Mouse (Mus musculus) heart, embryonic 13.5 days (tissue): ENCODE measurements at regions not wholly inside any gene's neighbourhood (a gene's known extent, or its start where the extent isn't known, plus 50 kb on each side); places are given as distances from the start of the nearest gene placed in this dataset.

ENCODE experiments used
- ATAC-seq: fragments of 200-750 bp; cut with Nextera tagmentation; 2 replicates; pipeline ENCODE4 v1.8.0; 2017; ENCODE audit warnings: moderate TSS enrichment; ENCODE audit not compliant: insufficient number of reproducible peaks, low FRiP score, low TSS enrichment; ENCODE audit errors: extremely low read depth
- H3K27ac ChIP-seq: fragments of 300-500 bp; sonication (generic); replicated peaks from 2 replicates; pipeline ENCODE4 v1.5.1; 2015; ENCODE audit warnings: moderate library complexity, mild to moderate bottlenecking, inconsistent platforms
- H3K27me3 ChIP-seq: fragments of 300-500 bp; sonication (generic); replicated peaks from 2 replicates; pipeline ENCODE4 v1.6.1; 2015; ENCODE audit warnings: mild to moderate bottlenecking, inconsistent platforms
- H3K36me3 ChIP-seq: fragments of 300-500 bp; sonication (generic); 2 replicates; pipeline ENCODE4 v1.6.1; 2015; ENCODE audit warnings: mild to moderate bottlenecking, inconsistent platforms
- H3K4me1 ChIP-seq: fragments of 300-500 bp; sonication (generic); 2 replicates; pipeline ENCODE4 v1.6.1; 2015; ENCODE audit warnings: inconsistent platforms
- H3K4me2 ChIP-seq: fragments of 300-500 bp; sonication (generic); 2 replicates; pipeline ENCODE4 v1.6.1; 2015; ENCODE audit warnings: inconsistent platforms, mild to moderate bottlenecking, moderate library complexity
- H3K4me3 ChIP-seq: fragments of 300-500 bp; sonication (generic); 2 replicates; pipeline ENCODE4 v1.5.1; 2015; ENCODE audit warnings: moderate library complexity, mild to moderate bottlenecking, inconsistent platforms
- H3K9ac ChIP-seq: fragments of 300-500 bp; sonication (generic); 2 replicates; pipeline ENCODE4 v1.6.1; 2015; ENCODE audit warnings: inconsistent platforms, mild to moderate bottlenecking, moderate library complexity
- H3K9me3 ChIP-seq: fragments of 300-500 bp; sonication (generic); 2 replicates; pipeline ENCODE4 v1.6.1; 2016; ENCODE audit warnings: inconsistent platforms
- WGBS: fragments of 180-500 bp; shearing (Covaris S2); methylation state at CpG from one replicate; pipeline ENCODE4 v1.1.7; 2015; ENCODE audit warnings: mixed read lengths; 5-methylcytosine and 5-hydroxymethylcytosine counted together

DNA sequence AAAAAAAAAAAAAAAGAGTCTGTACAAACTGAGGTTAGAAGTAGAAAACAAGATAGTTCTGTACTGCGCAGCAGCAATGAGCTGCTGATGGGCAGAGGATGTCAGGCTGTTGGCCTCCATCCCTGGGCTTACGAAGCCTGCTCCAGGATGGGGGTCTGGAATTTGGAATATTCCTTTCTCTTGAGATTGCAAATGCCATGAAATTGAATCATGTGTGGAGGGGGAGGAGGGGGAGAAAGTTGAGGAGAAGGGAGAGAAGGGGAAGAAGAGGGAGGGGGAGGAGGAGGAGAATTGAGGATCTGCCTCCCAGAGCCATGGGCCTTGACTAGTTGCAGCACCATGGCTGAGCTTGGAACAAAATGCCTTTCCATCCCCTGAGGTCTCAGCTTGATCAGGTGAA is 87.6 kb upstream of the 2610301B20Rik start:
- H3K9ac ChIP-seq, result no peak overlapping the region
- H3K27me3 ChIP-seq, result no peaks in the 10 kb centered on the region
- H3K4me3 ChIP-seq, result no peak overlapping the region
- no peaks in the 10 kb centered on the region for H3K36me3 ChIP-seq
- no peak for ATAC-seq
- H3K27ac ChIP-seq, result no peak overlapping the region
- WGBS, result 65% methylated on average over 2 of the region's 2 CpGs
- H3K9me3 ChIP-seq, result no peaks in the 10 kb centered on the region
- no peaks in the 10 kb centered on the region; the same call in 1 of the 2 replicates for H3K4me1 ChIP-seq
- no peak overlapping the region for H3K4me2 ChIP-seq

DNA sequence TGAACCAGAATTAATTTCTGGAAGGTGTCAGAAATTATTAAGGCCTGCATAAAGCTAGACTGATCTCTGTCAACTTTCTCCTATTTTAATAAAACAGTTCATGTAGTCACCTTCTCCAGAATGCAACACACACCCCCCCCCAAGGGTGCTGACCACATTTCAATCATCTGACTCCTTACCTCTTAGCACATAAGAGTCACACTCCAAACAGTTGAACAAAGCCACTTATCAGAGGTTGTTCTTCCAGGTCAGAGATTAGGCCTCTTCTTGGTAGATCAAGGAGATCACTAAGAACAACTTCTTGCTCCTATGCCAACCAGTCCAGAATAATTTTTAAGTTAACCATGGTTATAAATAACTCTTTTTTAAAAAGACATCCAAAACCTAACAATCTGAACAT is 86.0 kb upstream of the 2610301B20Rik start:
- Histone ChIP-seq H3K27me3 (no peaks in the 10 kb centered on the region), H3K9me3 (no peaks in the 10 kb centered on the region), H3K4me2 (no peak overlapping the region), H3K4me3 (no peak overlapping the region), H3K9ac (no peak overlapping the region), H3K36me3 (no peaks in the 10 kb centered on the region), H3K27ac (no peak overlapping the region), H3K4me1 (peaks cover 9% of the 10 kb centered on the region; the same call in 1 of the 2 replicates)
- no peak for ATAC-seq

DNA sequence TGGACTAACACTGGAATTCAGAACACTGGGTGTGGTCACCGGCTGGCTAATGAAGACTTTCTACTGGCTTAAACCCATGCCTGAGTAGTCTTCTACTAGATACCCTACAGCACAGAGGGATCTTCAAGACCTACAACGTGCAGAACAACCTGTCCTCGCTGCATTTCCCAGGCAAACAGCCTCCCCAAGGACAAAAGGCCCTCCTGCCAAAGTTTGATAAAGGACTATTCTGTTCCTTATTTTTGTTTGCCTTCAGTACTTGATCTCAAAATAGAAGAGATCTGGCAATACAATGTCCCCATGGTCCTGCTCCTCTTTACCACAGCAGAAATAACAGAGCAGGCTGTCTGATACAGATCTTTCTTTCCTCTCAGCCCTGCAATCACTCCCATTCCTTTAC is 85.2 kb upstream of the 2610301B20Rik start:
- no peaks in the 10 kb centered on the region for H3K27me3 ChIP-seq
- WGBS, result 66% methylated on average over 3 of the region's 3 CpGs

DNA sequence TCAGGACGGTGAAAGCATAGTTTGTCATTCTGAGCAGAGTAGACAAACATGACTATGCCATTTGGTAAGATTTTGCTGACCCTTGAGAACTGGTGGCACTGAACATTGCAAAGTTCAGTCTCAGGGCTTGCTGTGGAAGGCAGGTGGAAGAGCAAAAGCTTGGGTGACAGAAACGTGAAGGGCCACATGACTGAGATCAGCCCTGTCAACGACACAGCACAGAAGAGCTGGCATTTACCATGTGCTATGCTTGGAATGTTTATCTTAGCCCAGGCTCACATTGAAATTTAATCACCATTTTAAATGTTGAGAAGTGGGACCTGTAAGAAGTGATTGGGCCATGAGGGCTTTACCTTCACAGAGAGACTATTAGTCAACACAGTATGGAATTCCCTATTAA is 81.7 kb upstream of the 2610301B20Rik start:
- Histone ChIP-seq H3K9ac (no peak overlapping the region), H3K4me2 (no peak overlapping the region), H3K4me3 (no peak overlapping the region), H3K9me3 (no peaks in the 10 kb centered on the region), H3K27ac (no peak overlapping the region), H3K27me3 (no peaks in the 10 kb centered on the region), H3K4me1 (peaks cover 9% of the 10 kb centered on the region; the same call in 1 of the 2 replicates), H3K36me3 (no peaks in the 10 kb centered on the region)
- no peak for ATAC-seq
- 47% methylated on average over 3 of the region's 3 CpGs for WGBS

More for the DNA sequence above, 85.2 kb upstream of the 2610301B20Rik start:
- Histone ChIP-seq H3K9ac (no peak overlapping the region), H3K27ac (no peak overlapping the region), H3K9me3 (no peaks in the 10 kb centered on the region), H3K4me1 (peaks cover 9% of the 10 kb centered on the region; the same call in 1 of the 2 replicates), H3K36me3 (no peaks in the 10 kb centered on the region), H3K4me3 (no peak overlapping the region), H3K4me2 (no peak overlapping the region)
- no peak for ATAC-seq

DNA sequence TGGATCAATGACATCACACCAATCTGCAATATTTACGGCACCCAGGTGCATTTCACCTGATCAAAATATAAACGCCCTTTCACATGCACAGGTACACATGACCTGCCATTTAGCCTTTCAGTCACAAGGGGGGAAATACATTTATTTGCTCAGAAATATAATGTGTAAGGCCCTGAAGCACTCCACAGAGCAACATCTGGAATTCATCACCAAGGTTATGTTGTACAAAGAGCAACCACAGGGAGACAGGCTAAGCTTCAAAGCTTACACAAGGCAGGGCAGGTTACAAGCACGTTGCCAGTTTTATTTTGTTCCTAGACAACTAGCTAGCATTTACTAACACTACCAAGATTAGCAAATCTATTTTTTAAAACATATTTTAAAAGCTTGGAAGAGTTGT is 79.8 kb upstream of the 2610301B20Rik start:
- 71% methylated on average over 3 of the region's 3 CpGs for WGBS
- no peaks in the 10 kb centered on the region for H3K9me3 ChIP-seq
- no peak overlapping the region for H3K4me2 ChIP-seq
- H3K36me3 ChIP-seq, result no peaks in the 10 kb centered on the region
- no peak overlapping the region for H3K4me3 ChIP-seq
- H3K9ac ChIP-seq, result no peak overlapping the region
- ATAC-seq, result no peak
- no peaks in the 10 kb centered on the region for H3K27me3 ChIP-seq
- H3K4me1 ChIP-seq, result peaks cover 9% of the 10 kb centered on the region; the same call in 1 of the 2 replicates
- H3K27ac ChIP-seq, result no peak overlapping the region

DNA sequence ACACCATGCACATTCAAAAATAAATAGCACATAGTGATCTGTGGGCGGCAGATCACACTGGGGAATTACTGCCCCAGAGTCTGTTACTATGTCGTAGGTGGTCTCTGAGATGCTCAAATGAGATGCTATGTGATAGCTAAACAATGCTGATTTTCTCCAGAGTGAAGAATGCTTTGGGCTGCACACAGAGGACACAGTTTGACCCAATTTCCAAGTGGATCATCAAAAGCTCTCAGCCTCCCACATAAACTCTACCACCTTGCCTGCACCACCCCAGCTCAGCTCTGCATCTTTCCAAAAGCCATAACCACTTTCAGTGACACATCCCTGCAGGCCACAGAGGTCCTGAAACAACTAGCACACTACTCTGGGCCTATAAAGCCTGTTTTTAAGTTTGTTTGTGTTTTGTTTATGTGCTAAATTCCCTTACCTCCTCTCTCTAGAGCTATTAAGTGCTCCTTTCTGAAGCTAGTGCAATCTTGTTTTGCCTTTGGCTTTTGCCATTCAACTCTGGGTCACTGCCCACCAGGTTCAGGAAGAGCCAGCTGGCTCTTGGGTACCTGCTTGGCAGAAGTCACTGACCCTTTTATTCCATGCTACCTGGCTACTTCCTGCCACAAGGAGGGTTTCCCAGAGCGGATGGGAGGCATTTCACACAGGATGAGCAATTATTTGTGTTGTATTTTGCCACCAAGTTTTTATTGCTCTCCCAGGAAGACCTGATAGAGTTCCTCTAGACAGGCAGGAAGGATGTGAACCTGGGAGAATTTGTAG is 73.3 kb upstream of the 2610301B20Rik start:
- 73% methylated on average over 3 of the region's 3 CpGs for WGBS
- Histone ChIP-seq H3K27ac (no peak overlapping the region), H3K27me3 (no peaks in the 10 kb centered on the region), H3K9ac (no peak overlapping the region), H3K4me2 (no peak overlapping the region), H3K4me3 (no peak overlapping the region), H3K9me3 (no peaks in the 10 kb centered on the region), H3K4me1 (no peaks in the 10 kb centered on the region), H3K36me3 (no peaks in the 10 kb centered on the region)
- no peak for ATAC-seq

DNA sequence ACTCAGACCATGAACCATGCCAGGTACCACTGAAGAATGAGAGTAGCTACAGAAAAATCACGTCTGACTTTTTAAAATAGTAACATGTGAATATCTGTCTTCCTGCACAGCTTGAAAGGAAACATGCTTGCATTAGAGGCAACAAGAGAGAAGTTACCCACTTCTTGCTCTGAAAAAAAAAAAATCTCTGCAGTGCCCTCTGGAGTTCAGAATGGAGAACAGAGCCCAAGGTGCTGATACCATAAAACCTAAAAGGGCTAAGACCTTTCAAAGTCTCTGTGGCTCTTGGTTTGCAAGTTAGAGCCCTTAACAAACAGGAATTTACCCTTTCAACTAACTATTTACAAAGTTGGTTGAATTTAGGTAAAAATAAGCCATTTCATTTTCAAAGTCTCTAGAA is 69.6 kb upstream of the 2610301B20Rik start:
- no peaks in the 10 kb centered on the region for H3K9me3 ChIP-seq
- H3K9ac ChIP-seq, result no peak overlapping the region
- H3K4me1 ChIP-seq, result no peaks in the 10 kb centered on the region
- no peak overlapping the region for H3K4me3 ChIP-seq
- 16% methylated on average over 1 of the region's 1 CpGs for WGBS
- H3K27ac ChIP-seq, result no peak overlapping the region
- no peaks in the 10 kb centered on the region for H3K27me3 ChIP-seq
- ATAC-seq, result no peak
- H3K4me2 ChIP-seq, result no peak overlapping the region
- H3K36me3 ChIP-seq, result no peaks in the 10 kb centered on the region

DNA sequence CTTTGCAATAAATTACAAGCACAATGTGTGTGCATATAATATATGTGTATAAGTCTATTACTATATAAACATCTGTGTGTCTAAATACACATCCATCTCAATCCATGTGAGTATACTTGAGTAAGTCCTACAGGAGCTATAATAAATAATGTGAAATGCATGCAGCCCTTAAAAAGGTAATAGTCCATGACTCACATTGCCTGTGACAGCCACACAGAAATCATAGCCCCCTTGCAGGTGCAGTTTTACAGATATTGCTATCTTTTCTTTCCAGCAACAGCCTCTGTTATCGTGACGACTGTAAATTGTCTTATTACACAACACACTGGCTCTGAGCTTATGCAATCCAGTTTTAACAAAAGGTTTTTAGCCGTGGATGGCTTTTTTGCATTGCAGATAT is 67.0 kb upstream of the 2610301B20Rik start:
- no peak for ATAC-seq
- no peaks in the 10 kb centered on the region for H3K9me3 ChIP-seq
- H3K27ac ChIP-seq, result no peak overlapping the region
- no peaks in the 10 kb centered on the region for H3K4me1 ChIP-seq
- no peaks in the 10 kb centered on the region for H3K27me3 ChIP-seq
- no peak overlapping the region for H3K9ac ChIP-seq
- no peak overlapping the region for H3K4me2 ChIP-seq
- 64% methylated on average over 3 of the region's 3 CpGs for WGBS
- no peaks in the 10 kb centered on the region for H3K36me3 ChIP-seq
- no peak overlapping the region for H3K4me3 ChIP-seq

DNA sequence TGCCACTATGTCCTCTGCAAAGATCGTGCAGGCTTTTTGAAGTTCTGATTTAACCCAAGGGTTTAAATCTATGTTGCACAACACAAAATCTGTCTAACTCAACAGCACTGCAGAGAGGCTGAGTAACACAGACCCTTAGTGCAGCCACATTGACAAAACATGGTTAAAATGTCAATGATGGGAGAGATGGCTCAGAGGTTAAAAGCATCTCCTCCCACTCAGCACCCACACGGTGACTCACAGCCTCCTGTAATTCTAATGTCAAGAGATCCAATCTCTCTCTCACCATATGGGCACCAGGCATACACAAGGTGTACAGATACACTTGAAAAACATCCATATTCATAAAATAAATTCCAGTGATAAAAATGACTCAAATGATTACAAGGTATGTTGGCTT is 61.4 kb upstream of the 2610301B20Rik start:
- WGBS, result 81% methylated on average over 2 of the region's 2 CpGs
- H3K4me1 ChIP-seq, result no peaks in the 10 kb centered on the region
- H3K27me3 ChIP-seq, result no peaks in the 10 kb centered on the region
- H3K9me3 ChIP-seq, result no peaks in the 10 kb centered on the region
- H3K4me2 ChIP-seq, result no peak overlapping the region
- no peak overlapping the region for H3K9ac ChIP-seq
- H3K36me3 ChIP-seq, result no peaks in the 10 kb centered on the region
- H3K27ac ChIP-seq, result no peak overlapping the region
- H3K4me3 ChIP-seq, result no peak overlapping the region
- ATAC-seq, result no peak
